Mouse (Mus musculus): Measurements from ENCODE around the gene Fmo4.

- TF ChIP-seq CTCF (IDR thresholded peaks at IDR 0.05; ENCODE audit: low read depth, low read length) = no peak
- TF ChIP-seq POLR2A (IDR thresholded peaks at IDR 0.05; ENCODE audit: borderline replicate concordance, low read depth, low read length) = no peak
Measured at GRCm38 (mm10) chr1:162814932-162815331, 1.2 kb upstream of the Fmo4 start.

Measured in bone marrow macrophage, adult 2 months (primary cell).